Mouse (Mus musculus) right cerebral cortex, postnatal 4 days (tissue): Measurements from ENCODE around the gene Caprin1.

ENCODE experiments used
- DNase-seq: peaks from one replicate; pipeline ENCODE4 v3.0.0-alpha.2; 2022

Caprin1 gene

GRCm38 (mm10) chr2:103719292-103719646 is 78.2 kb downstream of the Caprin1 start:
- no peak for DNase-seq

- DNase-seq: peak; percentile 78
Measured at GRCm38 (mm10) chr2:103718594-103719291, 78.7 kb downstream of the Caprin1 start.

GRCm38 (mm10) chr2:103714412-103714811 is 83.0 kb downstream of the Caprin1 start:
- DNase-seq: no peak

- DNase-seq: no peak
Measured at GRCm38 (mm10) chr2:103713831-103714230, 83.6 kb downstream of the Caprin1 start.
